Mouse (Mus musculus) heart, embryonic 16.5 days (tissue): ENCODE data around the gene Hoxb2. TPM values are rescaled to one million over a fixed set of nuclear protein-coding genes. Genes with fewer than 3 reads are reported as not detected.

Experiments
- ATAC-seq: fragments of 200-750 bp; cut with Nextera tagmentation; replicated peaks from 2 replicates; pipeline ENCODE4 v1.8.0; 2017; ENCODE audit warnings: moderate number of reproducible peaks; ENCODE audit not compliant: insufficient read depth, low FRiP score; ENCODE audit errors: extremely low read depth
- H3K27ac ChIP-seq: fragments of 300-500 bp; sonication (generic); 2 replicates; pipeline ENCODE4 v1.5.1; 2014; ENCODE audit warnings: mild to moderate bottlenecking, low read length, control low read depth, moderate library complexity
- H3K27me3 ChIP-seq: fragments of 300-500 bp; sonication (generic); 2 replicates; pipeline ENCODE4 v1.6.1; 2014; ENCODE audit warnings: low read length, mixed read lengths; ENCODE audit not compliant: control insufficient read depth, insufficient read depth
- H3K36me3 ChIP-seq: fragments of 300-500 bp; sonication (generic); 2 replicates; pipeline ENCODE4 v1.6.1; 2014; ENCODE audit not compliant: control insufficient read depth, insufficient read depth
- H3K4me1 ChIP-seq: fragments of 300-500 bp; sonication (generic); 2 replicates; pipeline ENCODE4 v1.6.1; 2014; ENCODE audit warnings: low read length, mixed read lengths; ENCODE audit not compliant: control insufficient read depth, insufficient read depth
- H3K4me2 ChIP-seq: fragments of 300-500 bp; sonication (generic); 2 replicates; pipeline ENCODE4 v1.6.1; 2014; ENCODE audit warnings: low read depth, mild to moderate bottlenecking, control low read depth, low read length
- H3K4me3 ChIP-seq: fragments of 300-500 bp; sonication (generic); 2 replicates; pipeline ENCODE4 v1.5.1; 2014; ENCODE audit warnings: mild to moderate bottlenecking, control low read depth, low read length
- H3K9ac ChIP-seq: fragments of 300-500 bp; sonication (generic); 2 replicates; pipeline ENCODE4 v1.6.1; 2014; ENCODE audit warnings: low read length, control low read depth
- H3K9me3 ChIP-seq: fragments of 300-500 bp; sonication (generic); replicated peaks from 2 replicates; pipeline ENCODE4 v1.6.1; 2016; ENCODE audit warnings: low read length; ENCODE audit not compliant: control insufficient read depth
- WGBS: fragments of 180-500 bp; shearing (Covaris S2); extraction: QIAGEN DNeasy Blood & Tissue Kit; methylation state at CpG from one replicate; pipeline ENCODE4 v1.1.7; 2014; 5-methylcytosine and 5-hydroxymethylcytosine counted together
- polyA plus RNA-seq: library from polyadenylated mRNA; unstranded; fragments of >200 nt; fragmentation: Nextera tagmentation; extraction: Ambion mirVana; gene quantifications from 2 replicates; pipeline ENCODE4 v1.2.1, GENCODE M21; 2015

Hoxb2 gene
- polyA plus RNA-seq, 1 experiment from 2014 or later = 2.5 TPM

GRCm38 (mm10) chr11:96306908-96307269 lies 43.4 kb upstream of the Hoxb2 start:
- no peak overlapping the region for H3K9ac ChIP-seq
- ATAC-seq = no peak
- no peaks in the 10 kb centered on the region for H3K9me3 ChIP-seq
- 0 out of 2 replicates have a peak, but pooled peaks cover 2% of the 10 kb centered on the region for H3K4me1 ChIP-seq
- H3K4me3 ChIP-seq = no peak overlapping the region
- H3K36me3 ChIP-seq = no peaks in the 10 kb centered on the region
- H3K27me3 ChIP-seq = peaks cover 96% of the 10 kb centered on the region
- 20% methylated on average over 13 of the region's 13 CpGs for WGBS
- no peak overlapping the region for H3K27ac ChIP-seq
- H3K4me2 ChIP-seq = no peak overlapping the region

- H3K27ac ChIP-seq = no peak overlapping the region
- H3K9me3 ChIP-seq = no peaks in the 10 kb centered on the region
- no peak for ATAC-seq
- 35% methylated on average over 4 of the region's 4 CpGs for WGBS
- H3K4me3 ChIP-seq = no peak overlapping the region
- H3K27me3 ChIP-seq = peaks cover 96% of the 10 kb centered on the region
- H3K9ac ChIP-seq = no peak overlapping the region
- H3K36me3 ChIP-seq = no peaks in the 10 kb centered on the region
- no peak overlapping the region for H3K4me2 ChIP-seq
- H3K4me1 ChIP-seq = 0 out of 2 replicates have a peak, but pooled peaks cover 2% of the 10 kb centered on the region
Measured at GRCm38 (mm10) chr11:96308763-96309162, 41.6 kb upstream of the Hoxb2 start.

- no peak for ATAC-seq
- H3K4me3 ChIP-seq = no peak overlapping the region
- H3K27ac ChIP-seq = no peak overlapping the region
- H3K4me1 ChIP-seq = 0 out of 2 replicates have a peak, but pooled peaks cover 2% of the 10 kb centered on the region
- no peak overlapping the region for H3K9ac ChIP-seq
- no peaks in the 10 kb centered on the region for H3K36me3 ChIP-seq
- H3K9me3 ChIP-seq = no peaks in the 10 kb centered on the region
- H3K4me2 ChIP-seq = no peak overlapping the region
- H3K27me3 ChIP-seq = peaks cover 96% of the 10 kb centered on the region
- WGBS = 24% methylated on average over 4 of the region's 4 CpGs
Measured at GRCm38 (mm10) chr11:96309288-96309687, 41.0 kb upstream of the Hoxb2 start.

GRCm38 (mm10) chr11:96310183-96310938 lies 40.0 kb upstream of the Hoxb2 start:
- peak overlapping the region; percentile 6; the same call in 1 of the 2 replicates for H3K4me2 ChIP-seq
- ATAC-seq = no peak
- 16% methylated on average over 20 of the region's 20 CpGs for WGBS
- no peaks in the 10 kb centered on the region for H3K36me3 ChIP-seq
- H3K27me3 ChIP-seq = peaks cover 95% of the 10 kb centered on the region
- H3K9me3 ChIP-seq = no peaks in the 10 kb centered on the region
- no peak overlapping the region for H3K27ac ChIP-seq
- H3K9ac ChIP-seq = no peak overlapping the region
- H3K4me3 ChIP-seq = no peak overlapping the region
- 0 out of 2 replicates have a peak, but pooled peaks cover 2% of the 10 kb centered on the region for H3K4me1 ChIP-seq

GRCm38 (mm10) chr11:96311097-96311496 lies 39.2 kb upstream of the Hoxb2 start:
- Histone ChIP-seq H3K9ac (no peak overlapping the region), H3K27ac (no peak overlapping the region), H3K4me2 (peak overlapping the region; percentile 47), H3K9me3 (no peaks in the 10 kb centered on the region), H3K4me3 (peak overlapping the region; percentile 35), H3K36me3 (no peaks in the 10 kb centered on the region), H3K4me1 (0 out of 2 replicates have a peak, but pooled peaks cover 2% of the 10 kb centered on the region), H3K27me3 (peaks cover 95% of the 10 kb centered on the region)
- 12% methylated on average over 6 of the region's 6 CpGs for WGBS
- ATAC-seq = no peak

- ATAC-seq = 0 out of 2 replicates have a peak, but pooled peaks have one; percentile 69
- peak overlapping the region; percentile 35 for H3K4me3 ChIP-seq
- H3K27ac ChIP-seq = no peak overlapping the region
- H3K9me3 ChIP-seq = no peaks in the 10 kb centered on the region
- no peaks in the 10 kb centered on the region for H3K36me3 ChIP-seq
- WGBS = 2% methylated on average over 30 of the region's 31 CpGs
- H3K4me2 ChIP-seq = peak overlapping the region; percentile 47
- 0 out of 2 replicates have a peak, but pooled peaks cover 2% of the 10 kb centered on the region for H3K4me1 ChIP-seq
- no peak overlapping the region for H3K9ac ChIP-seq
- H3K27me3 ChIP-seq = peaks cover 95% of the 10 kb centered on the region
Measured at GRCm38 (mm10) chr11:96311520-96312417, 38.6 kb upstream of the Hoxb2 start.

- Histone ChIP-seq H3K9me3 (no peaks in the 10 kb centered on the region), H3K27ac (no peak overlapping the region), H3K4me3 (no peak overlapping the region), H3K27me3 (peaks cover 92% of the 10 kb centered on the region), H3K4me1 (0 out of 2 replicates have a peak, but pooled peaks cover 2% of the 10 kb centered on the region), H3K9ac (no peak overlapping the region), H3K4me2 (no peak overlapping the region), H3K36me3 (no peaks in the 10 kb centered on the region)
- WGBS = 42% methylated on average over 2 of the region's 2 CpGs
- no peak for ATAC-seq
Measured at GRCm38 (mm10) chr11:96313134-96313533, 37.2 kb upstream of the Hoxb2 start.

GRCm38 (mm10) chr11:96313806-96314428 lies 36.4 kb upstream of the Hoxb2 start:
- no peak overlapping the region for H3K4me3 ChIP-seq

More at GRCm38 (mm10) chr11:96313806-96314428, 36.4 kb upstream of the Hoxb2 start:
- peaks cover 92% of the 10 kb centered on the region for H3K27me3 ChIP-seq
- ATAC-seq = no peak
- no peak overlapping the region for H3K27ac ChIP-seq
- no peaks in the 10 kb centered on the region for H3K9me3 ChIP-seq
- H3K9ac ChIP-seq = no peak overlapping the region
- H3K36me3 ChIP-seq = no peaks in the 10 kb centered on the region
- peak overlapping the region; percentile 17 for H3K4me2 ChIP-seq
- 0 out of 2 replicates have a peak, but pooled peaks cover 2% of the 10 kb centered on the region for H3K4me1 ChIP-seq
- 20% methylated on average over 12 of the region's 12 CpGs for WGBS
